Mouse (Mus musculus) C2C12 (cell line): ENCODE data around the gene Traf3ip1. TPM values are rescaled to one million over a fixed set of nuclear protein-coding genes. Genes with fewer than 3 reads are reported as not detected.
"Not testable (repeated sequence)": the region's sequence is repeated elsewhere in the genome, so short reads cannot be mapped to it uniquely, and the experiment has no call there.

ENCODE experiments used
- H3K27me3 ChIP-seq: one replicate; pipeline ENCODE4 v1.6.1; 2011; ENCODE audit not compliant: control insufficient read depth, insufficient read depth, insufficient read length
- H3K36me3 ChIP-seq: one replicate; pipeline ENCODE4 v1.6.1; 2011; ENCODE audit not compliant: control insufficient read depth, insufficient read depth
- H3K4me3 ChIP-seq: one replicate; pipeline ENCODE4 v1.5.1; 2011; ENCODE audit warnings: mild to moderate bottlenecking, control low read depth; ENCODE audit not compliant: poor library complexity, insufficient read depth, severe bottlenecking
- H3K79me2 ChIP-seq: one replicate; pipeline ENCODE4 v1.6.1; 2011; ENCODE audit not compliant: control insufficient read depth, insufficient read depth
- H3K79me3 ChIP-seq: one replicate; pipeline ENCODE4 v1.6.1; 2011; ENCODE audit warnings: low read depth, control low read depth
- H3ac ChIP-seq: one replicate; pipeline ENCODE3; 2011; ENCODE audit warnings: low read depth; ENCODE audit not compliant: control insufficient read depth, insufficient read length
- CEBPB ChIP-seq: IDR thresholded peaks from one replicate; pipeline ENCODE4 v1.6.1; 2011; ENCODE audit warnings: low read depth, mild to moderate bottlenecking, control low read depth, moderate library complexity
- CTCF ChIP-seq: IDR thresholded peaks from one replicate; pipeline ENCODE4 v1.5.1; 2011; ENCODE audit not compliant: control insufficient read depth, insufficient read depth, insufficient read length
- FOSL1 ChIP-seq: IDR thresholded peaks from one replicate; pipeline ENCODE4 v1.8.0; 2011; ENCODE audit warnings: mild to moderate bottlenecking, low read length; ENCODE audit not compliant: poor library complexity, insufficient read depth, severe bottlenecking
- MAX ChIP-seq: IDR thresholded peaks from one replicate; pipeline ENCODE4 v1.6.1; 2011; ENCODE audit warnings: mild to moderate bottlenecking, control low read depth
- MYOD1 ChIP-seq: IDR thresholded peaks from one replicate; pipeline ENCODE4 v1.6.1; 2011; ENCODE audit warnings: low read depth; ENCODE audit not compliant: control insufficient read depth, insufficient read length
- MYOG ChIP-seq: IDR thresholded peaks from one replicate; pipeline ENCODE4 v1.6.1; 2011; ENCODE audit not compliant: control insufficient read depth, insufficient read length; ENCODE audit errors: extremely low read depth
- USF1 ChIP-seq: IDR thresholded peaks from one replicate; pipeline ENCODE4 v1.6.1; 2011; ENCODE audit warnings: low read depth, mild to moderate bottlenecking, control low read depth, moderate library complexity
- polyA plus RNA-seq: library from polyadenylated mRNA; unstranded; fragments of >200 nt; fragmentation: generic; extraction: Trizol; gene quantifications from one replicate; pipeline ENCODE4 v1.2.1, GENCODE M21; 2012; ENCODE audit warnings: missing spikeins

Gene Traf3ip1
- polyA plus RNA-seq, 1 experiment, result 6.0 TPM

DNA sequence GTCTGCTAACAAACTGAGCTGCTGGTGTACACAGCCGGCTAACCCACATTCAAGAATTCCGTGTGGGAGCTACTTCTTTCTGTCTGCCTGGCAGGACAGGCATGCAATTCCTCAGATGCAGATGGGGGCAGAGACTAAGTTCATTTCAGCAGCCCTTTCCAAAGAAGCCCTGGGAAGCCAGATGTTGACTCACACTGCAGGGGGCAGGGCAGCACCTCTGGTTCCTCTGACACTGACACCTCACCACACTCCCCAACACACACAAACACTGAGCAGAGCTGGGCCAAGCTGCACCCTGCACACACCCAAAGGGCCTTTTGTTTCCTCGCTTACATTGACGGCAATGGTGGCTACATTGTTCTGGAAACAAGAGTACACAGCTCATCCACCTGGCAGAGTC lies 33.9 kb upstream of the Traf3ip1 start:
- TF ChIP-seq MAX, result no peak
- no peak for TF ChIP-seq MYOG
- no peak for TF ChIP-seq CTCF
- no peak for TF ChIP-seq MYOD1
- no peak for TF ChIP-seq CEBPB
- TF ChIP-seq FOSL1, result no peak
- no peak for TF ChIP-seq USF1
- Histone ChIP-seq H3ac (no peak overlapping the region), H3K27me3 (no peaks in the 10 kb centered on the region), H3K79me2 (no peaks in the 10 kb centered on the region), H3K36me3 (no peaks in the 10 kb centered on the region), H3K4me3 (no peak overlapping the region), H3K79me3 (no peaks in the 10 kb centered on the region)

DNA sequence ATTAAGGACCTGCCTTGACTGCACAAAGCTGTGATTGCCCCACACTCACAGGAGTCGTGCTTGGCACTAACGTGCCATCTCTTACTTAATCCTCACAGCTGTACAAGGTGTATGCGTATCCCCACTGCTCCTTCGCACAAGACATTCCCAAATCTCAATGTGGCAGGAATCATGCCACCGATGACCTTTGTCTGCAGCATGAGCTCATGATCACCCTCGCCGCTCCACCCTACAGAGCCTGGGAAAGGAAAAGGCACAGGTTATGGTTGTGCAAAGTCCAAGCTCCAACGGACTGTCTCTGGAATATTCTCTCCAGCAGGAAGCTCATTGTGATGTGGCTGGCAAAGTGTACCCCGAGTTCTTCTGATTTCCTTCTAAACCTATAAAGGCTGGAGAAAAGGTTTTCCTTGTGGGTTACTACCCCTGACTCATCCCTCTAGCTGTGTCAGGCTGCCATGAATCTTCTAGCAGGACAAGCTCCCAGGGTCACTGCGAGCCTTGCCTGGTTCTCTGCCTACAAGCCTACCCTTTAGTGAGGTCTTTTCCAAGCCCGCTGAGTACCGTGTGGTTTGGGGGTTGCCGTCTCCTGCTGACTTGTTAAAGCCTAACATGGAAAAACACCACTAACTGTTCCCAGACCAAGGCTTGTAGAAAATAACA lies 31.0 kb upstream of the Traf3ip1 start:
- Histone ChIP-seq H3K4me3 (no peak overlapping the region), H3K79me2 (no peaks in the 10 kb centered on the region), H3K27me3 (no peaks in the 10 kb centered on the region), H3ac (no peak overlapping the region), H3K79me3 (no peaks in the 10 kb centered on the region), H3K36me3 (no peaks in the 10 kb centered on the region)
- TF ChIP-seq USF1 (no peak), MAX (no peak), CTCF (no peak), MYOD1 (no peak), FOSL1 (no peak), MYOG (no peak), CEBPB (no peak)

DNA sequence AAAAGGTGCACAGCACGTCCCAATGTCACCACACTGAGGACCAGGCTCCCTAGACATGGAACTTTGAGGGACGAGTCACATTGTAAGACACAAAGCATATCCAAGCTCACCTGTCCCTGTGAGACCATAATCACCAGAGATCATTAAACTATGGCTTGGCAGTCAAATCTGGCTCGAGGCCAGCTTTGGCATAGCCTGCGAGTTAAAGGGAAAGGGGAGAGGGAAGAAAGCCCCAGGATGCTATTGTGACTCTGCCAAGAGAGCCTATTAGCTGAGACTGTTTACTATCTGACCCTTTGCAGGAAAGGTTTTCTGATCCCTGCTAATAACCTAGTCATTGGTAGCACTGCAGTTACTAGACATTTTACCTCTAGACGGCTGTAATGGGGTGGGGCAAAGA lies 30.0 kb upstream of the Traf3ip1 start:
- no peaks in the 10 kb centered on the region for H3K79me2 ChIP-seq
- H3K27me3 ChIP-seq, result no peaks in the 10 kb centered on the region
- TF ChIP-seq MAX, result no peak
- no peak for TF ChIP-seq CTCF
- TF ChIP-seq FOSL1, result no peak
- TF ChIP-seq MYOD1, result no peak
- TF ChIP-seq MYOG, result no peak
- TF ChIP-seq CEBPB, result no peak
- TF ChIP-seq USF1, result no peak
- no peak overlapping the region for H3K4me3 ChIP-seq
- H3K79me3 ChIP-seq, result no peaks in the 10 kb centered on the region
- no peaks in the 10 kb centered on the region for H3K36me3 ChIP-seq
- no peak overlapping the region for H3ac ChIP-seq

DNA sequence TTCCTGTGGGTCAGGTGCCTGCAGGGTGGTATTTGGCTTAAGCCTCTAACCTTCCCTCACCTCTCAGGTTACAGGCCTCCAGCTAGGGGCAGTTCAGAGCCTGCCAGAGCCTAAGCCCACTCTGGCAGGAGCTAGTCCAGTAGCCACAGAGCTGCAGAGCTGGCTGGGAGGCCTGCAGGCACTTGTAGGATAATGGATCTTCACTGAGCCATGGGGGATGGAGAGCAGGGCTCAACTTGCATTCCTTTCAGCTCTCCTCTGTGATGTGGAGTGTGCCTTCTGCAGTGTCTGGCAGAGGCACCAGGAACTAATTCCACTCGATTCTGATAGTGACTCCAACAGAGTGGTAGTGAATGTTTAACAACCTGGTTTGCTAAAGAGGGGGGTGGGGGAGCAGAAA lies 29.2 kb upstream of the Traf3ip1 start:
- Histone ChIP-seq H3K4me3 (no peak overlapping the region), H3K79me2 (no peaks in the 10 kb centered on the region), H3K27me3 (no peaks in the 10 kb centered on the region), H3ac (no peak overlapping the region), H3K36me3 (no peaks in the 10 kb centered on the region), H3K79me3 (no peaks in the 10 kb centered on the region)
- TF ChIP-seq MYOD1 (no peak), FOSL1 (no peak), USF1 (no peak), MYOG (no peak), CEBPB (no peak), CTCF (no peak), MAX (no peak)

DNA sequence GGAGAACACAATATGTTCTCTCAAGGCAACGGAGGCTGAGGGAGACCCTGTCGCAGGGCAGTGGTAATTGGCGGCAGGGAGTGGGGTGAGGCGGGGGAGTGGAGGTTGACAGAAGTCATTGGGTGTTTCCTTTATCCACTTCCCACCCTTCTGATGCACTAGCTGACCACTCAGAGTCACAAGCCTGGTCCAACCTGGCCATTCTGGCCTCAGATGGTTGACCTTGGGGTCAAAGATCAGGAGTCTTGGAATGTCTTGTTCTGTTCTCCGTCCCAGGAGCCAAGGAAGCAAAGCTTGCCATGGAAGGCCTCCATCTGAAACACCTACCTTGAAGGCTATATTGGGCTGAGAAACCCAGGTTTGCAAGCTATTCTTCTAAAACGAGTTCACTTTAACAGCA lies 28.3 kb upstream of the Traf3ip1 start:
- TF ChIP-seq CTCF (no peak), MYOG (no peak), MYOD1 (no peak), MAX (no peak), FOSL1 (no peak), CEBPB (no peak), USF1 (no peak)
- Histone ChIP-seq H3K79me2 (no peaks in the 10 kb centered on the region), H3ac (no peak overlapping the region), H3K4me3 (no peak overlapping the region), H3K36me3 (no peaks in the 10 kb centered on the region), H3K27me3 (no peaks in the 10 kb centered on the region), H3K79me3 (no peaks in the 10 kb centered on the region)

DNA sequence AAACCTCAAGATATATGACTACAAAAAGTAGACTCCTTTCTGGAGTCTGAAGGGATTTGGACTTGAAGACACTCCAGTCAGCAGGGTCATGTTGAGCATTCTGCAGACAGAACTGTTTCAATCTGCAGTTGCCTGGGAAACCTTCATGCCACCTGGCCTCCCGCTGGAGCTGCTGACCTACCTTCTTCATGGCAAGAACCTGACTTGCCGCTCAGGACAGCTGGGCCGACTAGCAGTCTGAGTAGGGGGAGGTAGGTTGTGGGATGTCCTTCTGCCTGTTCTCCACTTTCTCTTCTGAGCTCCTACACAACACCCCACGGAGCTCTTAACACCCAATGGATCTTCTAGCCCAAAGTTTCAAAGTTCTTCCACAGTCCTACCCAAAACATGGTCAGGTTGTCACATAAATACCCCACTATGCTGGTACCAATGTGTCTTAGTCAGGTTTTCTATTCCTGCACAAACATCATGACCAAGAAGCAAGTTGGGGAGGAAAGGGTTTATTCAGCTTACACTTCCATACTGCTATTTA lies 24.5 kb upstream of the Traf3ip1 start:
- no peak overlapping the region for H3ac ChIP-seq
- TF ChIP-seq MYOD1, result no peak
- TF ChIP-seq CTCF, result no peak
- TF ChIP-seq USF1, result no peak
- TF ChIP-seq MYOG, result no peak
- no peak for TF ChIP-seq MAX
- TF ChIP-seq FOSL1, result no peak
- TF ChIP-seq CEBPB, result no peak
- no peaks in the 10 kb centered on the region for H3K36me3 ChIP-seq
- H3K79me3 ChIP-seq, result no peaks in the 10 kb centered on the region
- no peak overlapping the region for H3K4me3 ChIP-seq
- H3K79me2 ChIP-seq, result no peaks in the 10 kb centered on the region
- no peaks in the 10 kb centered on the region for H3K27me3 ChIP-seq

DNA sequence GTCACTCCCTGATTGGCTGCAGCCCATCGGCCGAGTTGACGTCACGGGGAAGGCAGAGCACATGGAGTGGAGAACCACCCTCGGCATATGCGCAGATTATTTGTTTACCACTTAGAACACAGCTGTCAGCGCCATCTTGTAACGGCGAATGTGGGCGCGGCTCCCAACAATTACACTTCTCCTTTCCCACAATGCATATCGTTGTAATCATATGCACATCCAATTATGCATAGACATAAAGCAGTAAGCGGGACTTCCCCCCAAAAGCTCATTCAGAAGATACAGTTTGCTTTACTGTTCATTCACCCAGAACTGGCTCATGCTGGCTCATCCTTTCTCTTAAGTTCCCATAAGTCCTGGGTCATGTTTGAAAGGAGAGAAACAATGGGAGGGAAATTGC lies 16.3 kb upstream of the Traf3ip1 start:
- not testable (repeated sequence) for H3K79me3 ChIP-seq, H3ac ChIP-seq, H3K36me3 ChIP-seq, H3K27me3 ChIP-seq, H3K4me3 ChIP-seq, H3K79me2 ChIP-seq
